Mouse (Mus musculus) bone marrow macrophage, adult 2 months (primary cell): ENCODE results near the gene Kcnk3.

ENCODE experiments used
- CTCF ChIP-seq: IDR thresholded peaks from 2 replicates; pipeline ENCODE4 v1.5.1; 2012; ENCODE audit warnings: low read depth, mild to moderate bottlenecking, low read length, moderate library complexity
- POLR2A ChIP-seq: IDR thresholded peaks from 2 replicates; pipeline ENCODE4 v1.6.1; 2012; ENCODE audit warnings: mild to moderate bottlenecking, low read depth, low read length, borderline replicate concordance

DNA sequence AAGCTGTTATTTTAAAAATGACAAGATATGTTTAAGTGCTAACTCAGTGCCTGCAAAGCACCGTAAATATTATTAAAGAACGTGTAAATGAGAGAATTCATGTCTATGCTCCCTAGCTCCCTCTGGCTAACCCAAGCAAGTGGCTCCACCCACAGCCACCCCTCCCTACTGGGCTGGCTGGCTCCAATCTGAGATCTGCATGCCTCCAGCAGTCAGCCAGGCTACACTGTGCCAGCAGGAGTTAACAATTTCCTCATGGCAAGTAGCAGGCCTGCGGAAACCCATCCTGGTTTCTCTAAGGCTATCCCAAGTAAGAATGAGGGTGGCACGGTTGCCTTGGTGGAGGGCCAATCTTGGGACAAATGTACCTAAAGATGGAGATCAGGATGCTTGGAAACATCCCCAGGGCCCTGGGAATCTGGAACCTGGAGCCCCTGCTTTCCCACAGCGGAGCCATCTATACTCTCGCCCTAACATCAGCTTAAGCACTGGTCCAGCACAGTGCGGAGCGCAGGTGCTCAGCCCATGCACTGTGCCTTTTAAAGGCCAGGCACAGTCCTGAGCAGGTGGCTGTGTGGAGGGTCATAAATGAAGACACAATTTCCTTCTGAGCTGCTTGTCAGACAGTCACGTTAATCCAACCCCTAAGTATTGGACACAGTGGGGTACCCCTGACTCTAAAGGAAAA lies 37.5 kb upstream of the Kcnk3 start:
- TF ChIP-seq POLR2A: no peak
- TF ChIP-seq CTCF: no peak
